Mouse (Mus musculus) liver, embryonic 13.5 days (tissue): ENCODE results near the gene Tbc1d30. TPM values are rescaled to one million over a fixed set of nuclear protein-coding genes. Genes with fewer than 3 reads are reported as not detected.

Source experiments
- ATAC-seq: fragments of 200-750 bp; cut with Nextera tagmentation; 2 replicates; pipeline ENCODE4 v1.8.0; 2017; ENCODE audit warnings: low read depth, mild to moderate bottlenecking, moderate number of reproducible peaks, moderate library complexity
- DNase-seq: peaks from one replicate; pipeline ENCODE4 v3.0.0; 2022
- H3K27ac ChIP-seq: fragments of 300-500 bp; sonication (generic); 2 replicates; pipeline ENCODE4 v1.5.1; 2015; ENCODE audit warnings: moderate library complexity, mild to moderate bottlenecking, inconsistent platforms
- H3K27me3 ChIP-seq: fragments of 300-500 bp; sonication (generic); 2 replicates; pipeline ENCODE4 v1.6.1; 2015; ENCODE audit warnings: mild to moderate bottlenecking, inconsistent platforms
- H3K36me3 ChIP-seq: fragments of 300-500 bp; sonication (generic); 2 replicates; pipeline ENCODE4 v1.6.1; 2015; ENCODE audit warnings: mild to moderate bottlenecking, inconsistent platforms
- H3K4me1 ChIP-seq: fragments of 300-500 bp; sonication (generic); replicated peaks from 2 replicates; pipeline ENCODE4 v1.6.1; 2015; ENCODE audit warnings: inconsistent platforms
- H3K4me2 ChIP-seq: fragments of 300-500 bp; sonication (generic); 2 replicates; pipeline ENCODE4 v1.6.1; 2015; ENCODE audit warnings: inconsistent platforms, mild to moderate bottlenecking, moderate library complexity
- H3K4me3 ChIP-seq: fragments of 300-500 bp; sonication (generic); replicated peaks from 2 replicates; pipeline ENCODE4 v1.5.1; 2015; ENCODE audit warnings: mild to moderate bottlenecking, inconsistent platforms
- H3K9ac ChIP-seq: fragments of 300-500 bp; sonication (generic); 2 replicates; pipeline ENCODE4 v1.6.1; 2015; ENCODE audit warnings: mild to moderate bottlenecking, inconsistent platforms
- H3K9me3 ChIP-seq: fragments of 300-500 bp; sonication (generic); replicated peaks from 2 replicates; pipeline ENCODE4 v1.6.1; 2016; ENCODE audit warnings: inconsistent platforms
- WGBS: fragments of 180-500 bp; shearing (Covaris S2); methylation state at CpG from one replicate; pipeline ENCODE4 v1.1.7; 2015; ENCODE audit not compliant: insufficient replicate concordance; 5-methylcytosine and 5-hydroxymethylcytosine counted together
- polyA plus RNA-seq: library from polyadenylated mRNA; unstranded; fragments of >200 nt; fragmentation: Nextera tagmentation; extraction: Ambion mirVana; gene quantifications from 2 replicates; pipeline ENCODE4 v1.2.1, GENCODE M21; 2015

Gene Tbc1d30
- polyA plus RNA-seq, result 0.14 and 0.15 TPM in 2 replicates

DNA sequence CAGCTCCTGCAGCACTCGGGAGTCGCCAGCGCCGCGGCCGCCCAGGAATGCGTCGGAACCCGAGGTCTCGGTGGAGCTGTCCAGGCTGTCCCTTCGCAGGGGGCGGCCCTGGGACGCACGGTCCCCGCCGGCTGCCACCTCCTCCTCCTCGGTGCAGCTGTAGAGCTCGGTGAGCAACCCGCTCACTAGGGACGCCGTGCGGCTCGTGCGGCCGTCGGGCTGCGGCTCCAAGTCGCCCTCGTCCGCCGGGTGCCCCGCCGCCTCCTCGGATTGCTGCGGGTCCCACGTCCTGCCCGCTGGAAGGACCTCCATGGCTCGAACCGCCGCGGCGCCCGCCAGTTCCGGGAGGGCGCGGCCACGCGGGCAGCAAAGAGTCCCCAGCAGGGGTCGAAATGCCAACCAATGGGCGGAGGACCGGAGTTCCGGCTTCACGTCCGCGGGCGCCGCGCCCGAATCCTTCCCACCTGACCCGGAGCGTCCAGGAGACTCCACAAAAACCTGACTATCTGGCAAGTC, at the start of gene Tbc1d30:
TSS of gene Tbc1d30 (minus strand) at position 213 of the 516 bp plus-strand sequence.
- ATAC-seq, result peak; percentile 61
- H3K4me3 ChIP-seq, result peak within 1 kb of the TSS; percentile 59
- peaks cover 45% of the 10 kb centered on the region for H3K27me3 ChIP-seq
- H3K9ac ChIP-seq, result peak within 1 kb of the TSS; percentile 49; the same call in 1 of the 2 replicates
- no peak for DNase-seq
- no peaks in the 10 kb centered on the region for H3K9me3 ChIP-seq
- no peak within 1 kb of the TSS for H3K27ac ChIP-seq
- peak within 1 kb of the TSS; percentile 75 for H3K4me2 ChIP-seq
- under 1% methylated on average over 60 of the region's 61 CpGs for WGBS
- H3K4me1 ChIP-seq, result peaks cover 12% of the 10 kb centered on the region
- no peaks in the 10 kb centered on the region for H3K36me3 ChIP-seq

DNA sequence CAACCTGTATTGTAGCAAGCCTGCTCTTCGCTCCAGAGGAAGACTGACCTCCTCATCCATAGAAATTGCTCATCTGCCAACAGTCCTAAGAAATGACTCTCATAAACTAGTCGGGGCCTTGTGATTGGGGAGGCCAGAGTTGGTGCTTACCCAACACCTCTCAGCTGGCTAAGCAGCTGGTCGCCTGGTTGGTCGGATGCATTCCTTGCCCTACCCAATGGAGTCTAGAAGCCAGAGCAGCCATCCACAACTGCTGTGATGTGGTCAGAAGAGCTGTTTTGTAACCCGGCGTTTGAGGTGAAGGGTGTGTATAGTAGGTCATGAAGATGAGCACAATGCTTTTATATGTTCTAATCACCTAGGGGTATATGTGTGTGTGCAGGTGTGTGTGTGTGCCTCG, 47.5 kb upstream of the Tbc1d30 start:
- DNase-seq (no peak), ATAC-seq (no peak)
- H3K9me3 ChIP-seq, result no peaks in the 10 kb centered on the region
- H3K27me3 ChIP-seq, result no peaks in the 10 kb centered on the region
- no peak overlapping the region for H3K4me2 ChIP-seq
- no peaks in the 10 kb centered on the region for H3K4me1 ChIP-seq
- H3K36me3 ChIP-seq, result peaks cover 30% of the 10 kb centered on the region
- no peak overlapping the region for H3K27ac ChIP-seq
- no peak overlapping the region for H3K4me3 ChIP-seq
- H3K9ac ChIP-seq, result no peak overlapping the region
- 72% methylated on average over 7 of the region's 7 CpGs for WGBS

DNA sequence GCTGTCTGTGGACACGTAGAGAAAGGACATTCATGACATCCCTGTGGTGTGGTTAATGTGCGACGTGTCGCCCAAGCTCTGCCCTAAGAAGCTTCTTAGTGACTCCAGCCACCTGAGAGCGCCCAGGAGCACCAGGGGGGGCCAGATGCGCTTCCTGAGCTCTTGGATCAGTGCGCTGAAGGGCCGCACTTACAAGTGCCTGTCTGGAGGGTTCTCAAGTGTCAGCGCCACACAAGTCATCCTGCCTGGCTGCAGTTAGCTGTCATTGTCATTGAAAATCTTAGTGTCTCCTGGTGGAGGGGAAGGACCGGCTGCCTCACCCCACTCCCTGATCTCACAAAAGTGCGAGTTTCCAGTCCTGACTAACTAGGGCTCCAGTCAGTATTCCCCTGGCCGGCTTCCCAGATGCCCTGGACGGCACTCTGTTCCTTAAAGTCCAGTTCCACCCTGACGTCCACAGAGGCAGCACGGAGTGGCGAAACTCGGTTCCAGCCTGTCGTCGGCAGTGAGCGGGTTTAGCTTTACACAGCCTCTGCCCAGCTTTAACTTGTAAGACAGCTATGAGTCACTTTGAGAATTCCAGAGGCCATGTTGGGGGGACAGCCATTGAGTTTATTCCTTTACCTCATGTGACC, 44.6 kb upstream of the Tbc1d30 start:
- H3K27me3 ChIP-seq, result no peaks in the 10 kb centered on the region
- ATAC-seq, result no peak
- no peaks in the 10 kb centered on the region for H3K4me1 ChIP-seq
- H3K9ac ChIP-seq, result no peak overlapping the region
- H3K4me3 ChIP-seq, result no peak overlapping the region
- 84% methylated on average over 20 of the region's 20 CpGs for WGBS
- no peak overlapping the region for H3K27ac ChIP-seq
- no peak for DNase-seq
- H3K9me3 ChIP-seq, result no peaks in the 10 kb centered on the region
- H3K36me3 ChIP-seq, result peaks cover 59% of the 10 kb centered on the region
- no peak overlapping the region for H3K4me2 ChIP-seq

GRCm38 (mm10) chr10:121394789-121395325, 43.8 kb upstream of the Tbc1d30 start:
- WGBS, result 85% methylated on average over 18 of the region's 18 CpGs

DNA sequence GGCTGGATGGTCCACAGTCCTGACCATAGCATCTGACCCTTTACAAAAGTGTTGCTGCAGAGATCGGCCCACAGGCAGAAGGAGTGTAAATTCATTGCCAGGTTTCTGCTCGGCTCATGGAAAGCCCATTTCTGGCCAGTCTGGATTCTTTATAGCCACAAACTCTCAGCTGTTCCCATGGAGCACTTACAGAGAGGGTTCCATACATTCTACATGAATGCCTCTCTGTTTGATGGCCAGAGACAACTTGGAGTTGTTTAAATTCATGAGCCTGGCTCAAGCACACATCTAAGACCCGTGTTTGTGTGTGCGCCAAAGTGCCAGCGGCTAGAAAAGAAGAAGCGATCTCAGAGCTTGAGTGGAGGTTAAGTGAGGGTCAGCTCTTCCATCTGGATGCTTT, 43.2 kb upstream of the Tbc1d30 start:
- Histone ChIP-seq H3K4me2 (no peak overlapping the region), H3K4me1 (no peaks in the 10 kb centered on the region), H3K36me3 (peaks cover 73% of the 10 kb centered on the region), H3K27me3 (no peaks in the 10 kb centered on the region), H3K9ac (no peak overlapping the region), H3K27ac (no peak overlapping the region), H3K4me3 (no peak overlapping the region), H3K9me3 (no peaks in the 10 kb centered on the region)
- ATAC-seq, result no peak
- no peak for DNase-seq
- WGBS, result 84% methylated on average over 6 of the region's 6 CpGs

More at GRCm38 (mm10) chr10:121394789-121395325, 43.8 kb upstream of the Tbc1d30 start:
- H3K9ac ChIP-seq, result no peak overlapping the region
- no peak for ATAC-seq
- no peak overlapping the region for H3K4me3 ChIP-seq
- no peaks in the 10 kb centered on the region for H3K27me3 ChIP-seq
- H3K9me3 ChIP-seq, result no peaks in the 10 kb centered on the region
- H3K4me1 ChIP-seq, result no peaks in the 10 kb centered on the region
- no peak overlapping the region for H3K27ac ChIP-seq
- no peak for DNase-seq
- no peak overlapping the region for H3K4me2 ChIP-seq
- peaks cover 67% of the 10 kb centered on the region for H3K36me3 ChIP-seq

DNA sequence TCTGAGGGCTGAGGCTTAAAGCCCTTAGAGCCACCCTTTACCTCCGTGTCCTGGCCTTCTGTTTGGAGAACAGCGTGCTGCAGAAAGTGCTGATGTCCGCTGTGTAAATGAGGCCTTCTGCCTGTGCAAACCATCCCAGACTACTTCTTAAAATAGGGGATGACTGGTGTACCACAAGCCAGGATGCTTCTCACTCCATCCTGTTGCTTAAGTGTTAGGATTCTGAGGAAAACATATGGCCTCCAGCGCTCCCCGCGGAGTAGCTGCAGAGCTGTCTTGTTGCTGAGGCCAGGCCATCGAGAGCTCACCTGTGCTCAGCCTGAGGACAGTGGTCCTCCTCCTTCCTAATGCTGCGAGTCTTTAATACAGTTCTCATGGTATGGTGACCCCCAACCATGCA, 40.8 kb upstream of the Tbc1d30 start:
- no peak overlapping the region for H3K4me2 ChIP-seq
- no peak overlapping the region for H3K9ac ChIP-seq
- H3K27me3 ChIP-seq, result no peaks in the 10 kb centered on the region
- no peaks in the 10 kb centered on the region for H3K9me3 ChIP-seq
- peaks cover 87% of the 10 kb centered on the region for H3K36me3 ChIP-seq
- H3K4me3 ChIP-seq, result no peak overlapping the region
- DNase-seq (no peak), ATAC-seq (no peak)
- H3K27ac ChIP-seq, result no peak overlapping the region
- no peaks in the 10 kb centered on the region for H3K4me1 ChIP-seq
- WGBS, result 88% methylated on average over 8 of the region's 8 CpGs

DNA sequence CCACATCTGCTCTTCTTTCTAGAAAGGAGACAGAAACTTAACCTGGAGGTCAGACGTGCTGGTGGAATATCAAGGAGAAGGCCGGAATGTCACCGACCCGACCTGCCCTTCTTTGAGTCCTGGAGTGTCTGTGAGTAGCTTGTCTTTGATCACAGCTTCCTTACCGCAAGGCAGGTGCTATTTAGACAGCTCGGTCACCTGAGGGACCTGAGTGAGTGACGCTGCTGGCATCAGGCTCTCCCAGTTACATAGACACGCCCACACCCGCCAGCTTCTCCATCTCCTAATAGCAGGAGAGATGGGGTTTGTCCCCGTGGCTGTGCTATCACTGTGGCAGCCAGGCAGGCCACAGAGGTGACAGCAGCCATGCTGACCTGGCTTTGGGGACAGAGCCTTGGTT, 39.5 kb upstream of the Tbc1d30 start:
- 74% methylated on average over 10 of the region's 10 CpGs for WGBS

GRCm38 (mm10) chr10:121386347-121386746, 35.3 kb upstream of the Tbc1d30 start:
- Histone ChIP-seq H3K4me1 (no peaks in the 10 kb centered on the region), H3K27ac (no peak overlapping the region), H3K36me3 (peaks cover 77% of the 10 kb centered on the region), H3K4me2 (no peak overlapping the region), H3K4me3 (no peak overlapping the region), H3K27me3 (no peaks in the 10 kb centered on the region), H3K9me3 (no peaks in the 10 kb centered on the region), H3K9ac (no peak overlapping the region)
- DNase-seq, result no peak
- WGBS, result 66% methylated on average over 9 of the region's 9 CpGs
- no peak for ATAC-seq

More for the DNA sequence above, 39.5 kb upstream of the Tbc1d30 start:
- no peak for DNase-seq
- Histone ChIP-seq H3K9ac (no peak overlapping the region), H3K9me3 (no peaks in the 10 kb centered on the region), H3K4me2 (no peak overlapping the region), H3K4me1 (no peaks in the 10 kb centered on the region), H3K27me3 (no peaks in the 10 kb centered on the region), H3K36me3 (peaks cover 84% of the 10 kb centered on the region), H3K27ac (no peak overlapping the region), H3K4me3 (no peak overlapping the region)
- ATAC-seq, result no peak

DNA sequence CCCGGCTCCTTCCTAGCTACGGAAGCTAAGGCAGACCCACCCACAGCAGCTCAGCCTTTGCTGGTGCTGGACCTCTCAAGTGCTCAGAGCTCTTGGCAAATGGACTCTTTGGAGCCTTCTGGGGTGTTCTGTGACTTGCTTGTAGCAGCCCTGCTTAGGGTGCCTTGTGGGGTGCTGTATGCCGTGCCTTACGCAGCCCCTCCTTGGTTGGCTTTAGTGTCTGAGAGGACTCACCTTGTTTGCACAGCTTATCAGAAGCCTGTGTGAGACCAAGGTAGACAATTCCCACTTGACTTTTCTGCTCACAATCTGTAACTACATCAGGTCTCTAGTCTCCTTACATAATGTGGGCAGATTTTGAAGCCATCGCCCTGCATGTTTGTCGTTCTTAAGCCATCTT, 34.6 kb upstream of the Tbc1d30 start:
- no peak overlapping the region for H3K27ac ChIP-seq
- no peaks in the 10 kb centered on the region for H3K27me3 ChIP-seq
- H3K4me1 ChIP-seq, result no peaks in the 10 kb centered on the region
- no peaks in the 10 kb centered on the region for H3K9me3 ChIP-seq
- H3K36me3 ChIP-seq, result peaks cover 77% of the 10 kb centered on the region
- DNase-seq, result no peak
- H3K9ac ChIP-seq, result no peak overlapping the region
- no peak overlapping the region for H3K4me3 ChIP-seq
- WGBS, result 90% methylated on average over 6 of the region's 6 CpGs
- no peak overlapping the region for H3K4me2 ChIP-seq
- ATAC-seq, result no peak

DNA sequence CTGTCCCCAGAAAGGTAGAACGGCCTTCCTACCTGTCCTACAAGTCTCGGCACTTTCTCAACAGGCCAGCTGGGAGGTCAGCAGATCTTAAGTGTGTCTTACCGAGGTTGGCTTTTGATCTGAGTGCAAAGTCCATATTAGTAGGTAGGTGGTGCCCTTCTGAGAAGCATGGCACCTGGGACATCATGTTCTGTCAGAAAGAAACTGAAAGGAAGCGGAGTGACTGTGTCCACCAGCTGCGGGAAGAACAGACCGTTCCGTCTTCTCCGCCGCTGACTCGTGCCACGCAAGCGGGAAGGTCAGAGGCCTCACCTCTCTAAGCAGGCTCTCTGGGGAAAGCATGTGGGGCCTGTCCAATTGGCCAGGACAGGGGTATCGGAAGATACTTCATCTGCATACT, 33.6 kb upstream of the Tbc1d30 start:
- H3K4me2 ChIP-seq, result no peak overlapping the region
- no peaks in the 10 kb centered on the region for H3K4me1 ChIP-seq
- H3K9ac ChIP-seq, result no peak overlapping the region
- H3K9me3 ChIP-seq, result no peaks in the 10 kb centered on the region
- no peak overlapping the region for H3K4me3 ChIP-seq
- no peaks in the 10 kb centered on the region for H3K27me3 ChIP-seq
- H3K36me3 ChIP-seq, result peaks cover 75% of the 10 kb centered on the region
- H3K27ac ChIP-seq, result no peak overlapping the region
- ATAC-seq (no peak), DNase-seq (no peak)
- 85% methylated on average over 13 of the region's 13 CpGs for WGBS

DNA sequence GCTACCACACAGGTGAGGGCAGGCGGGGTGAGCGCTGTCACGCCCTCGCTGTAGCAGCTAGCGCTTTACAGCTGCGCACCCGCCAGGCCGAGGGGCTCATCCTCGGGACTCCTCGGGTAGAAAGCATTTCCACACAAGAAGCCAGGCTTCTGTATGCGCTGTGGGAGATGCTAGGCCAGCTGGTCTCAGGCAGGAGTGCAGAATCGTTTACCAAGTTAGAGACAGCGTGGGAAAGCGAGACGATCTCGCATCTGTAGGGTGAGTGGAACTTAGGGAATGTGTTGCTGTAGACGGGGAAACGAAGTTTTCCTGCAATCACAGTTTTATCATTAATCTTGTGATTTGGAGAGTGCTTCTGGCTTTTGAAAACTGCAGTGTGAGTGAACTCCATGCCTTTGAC, 30.2 kb upstream of the Tbc1d30 start:
- Histone ChIP-seq H3K27me3 (no peaks in the 10 kb centered on the region), H3K4me3 (no peak overlapping the region), H3K27ac (no peak overlapping the region), H3K4me2 (no peak overlapping the region), H3K36me3 (peaks cover 83% of the 10 kb centered on the region), H3K4me1 (peaks cover 7% of the 10 kb centered on the region), H3K9ac (no peak overlapping the region), H3K9me3 (no peaks in the 10 kb centered on the region)
- WGBS, result 86% methylated on average over 18 of the region's 18 CpGs
- ATAC-seq, result no peak
- DNase-seq, result no peak

GRCm38 (mm10) chr10:121379387-121379786, 28.3 kb upstream of the Tbc1d30 start:
- peaks cover 26% of the 10 kb centered on the region for H3K4me1 ChIP-seq
- H3K9ac ChIP-seq, result no peak overlapping the region
- no peak overlapping the region for H3K4me2 ChIP-seq
- ATAC-seq (no peak), DNase-seq (no peak)
- no peak overlapping the region for H3K27ac ChIP-seq
- H3K9me3 ChIP-seq, result no peaks in the 10 kb centered on the region
- peaks cover 77% of the 10 kb centered on the region for H3K36me3 ChIP-seq
- no peak overlapping the region for H3K4me3 ChIP-seq
- 89% methylated on average over 3 of the region's 3 CpGs for WGBS
- H3K27me3 ChIP-seq, result no peaks in the 10 kb centered on the region
